Mouse (Mus musculus) ovary, postnatal 10 days (tissue): Measurements from ENCODE around the gene Ccdc194.

Experiments used
- DNase-seq: peaks from one replicate; pipeline ENCODE4 v3.0.0; 2022; ENCODE audit warnings: low spot score

The Ccdc194 gene

DNA sequence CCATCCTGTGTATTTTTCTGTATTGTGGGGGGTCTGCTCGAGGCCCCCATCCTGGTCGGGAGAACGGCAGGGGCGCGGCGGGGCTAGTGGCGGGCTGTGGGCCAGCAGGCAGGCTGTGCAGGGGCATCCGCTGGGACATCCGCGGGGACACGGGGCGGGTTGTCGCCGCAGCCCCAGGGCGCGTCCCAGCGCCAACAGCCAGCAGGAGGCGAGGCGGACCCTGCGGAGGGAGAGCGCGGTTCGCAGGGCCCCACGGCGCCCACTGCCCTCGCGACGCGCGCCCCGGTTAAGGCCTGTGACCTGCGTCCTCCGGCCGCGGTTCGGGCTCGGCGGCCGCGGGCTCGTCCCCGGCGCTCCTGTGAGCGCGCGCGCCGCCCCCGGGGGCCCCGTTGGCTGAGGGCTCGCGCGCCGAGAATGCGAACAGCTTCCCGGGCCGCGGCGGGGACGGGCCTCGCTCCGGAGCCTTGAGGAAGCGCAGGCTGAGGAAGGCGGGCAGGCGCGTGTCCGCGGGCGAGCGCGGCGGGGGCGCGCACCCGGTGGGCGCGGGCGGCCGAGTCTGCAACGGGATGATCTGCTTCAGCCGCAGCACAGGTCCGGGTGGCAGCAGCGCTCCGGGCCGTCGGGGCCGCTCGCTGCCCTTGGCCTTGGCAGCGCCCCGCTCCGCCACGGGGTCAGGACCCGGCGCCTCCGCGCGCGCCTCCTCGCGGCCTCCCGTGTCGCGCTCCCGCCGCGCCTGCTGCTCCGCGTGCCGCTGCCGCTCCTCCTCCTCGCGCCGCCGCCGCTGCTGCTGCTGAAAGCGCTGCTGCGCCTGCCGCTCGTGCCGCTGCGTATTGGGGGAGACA lies 49.2 kb downstream of the Ccdc194 start:
- DNase-seq, result peak; percentile 66

DNA sequence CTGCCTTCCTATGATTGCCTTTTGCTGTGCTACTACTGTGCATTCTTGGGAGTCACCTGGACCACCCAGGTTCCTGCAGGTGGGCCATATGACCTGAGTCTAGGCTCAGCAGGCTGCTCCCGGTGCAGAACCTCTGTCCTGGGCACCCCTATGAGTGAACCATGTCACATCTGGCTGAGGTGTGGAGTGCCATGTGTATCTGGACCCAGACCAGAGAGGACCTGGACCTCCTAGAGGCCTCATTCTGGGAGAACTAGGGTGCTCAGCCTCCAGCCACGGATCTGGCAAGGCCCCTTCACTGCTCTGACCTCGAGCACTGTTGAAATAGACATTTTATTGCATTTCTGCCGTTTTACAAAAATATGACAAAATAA lies 49.8 kb downstream of the Ccdc194 start:
- no peak for DNase-seq

- no peak for DNase-seq
Measured at GRCm38 (mm10) chr8:71474785-71475701, 50.5 kb downstream of the Ccdc194 start.

DNA sequence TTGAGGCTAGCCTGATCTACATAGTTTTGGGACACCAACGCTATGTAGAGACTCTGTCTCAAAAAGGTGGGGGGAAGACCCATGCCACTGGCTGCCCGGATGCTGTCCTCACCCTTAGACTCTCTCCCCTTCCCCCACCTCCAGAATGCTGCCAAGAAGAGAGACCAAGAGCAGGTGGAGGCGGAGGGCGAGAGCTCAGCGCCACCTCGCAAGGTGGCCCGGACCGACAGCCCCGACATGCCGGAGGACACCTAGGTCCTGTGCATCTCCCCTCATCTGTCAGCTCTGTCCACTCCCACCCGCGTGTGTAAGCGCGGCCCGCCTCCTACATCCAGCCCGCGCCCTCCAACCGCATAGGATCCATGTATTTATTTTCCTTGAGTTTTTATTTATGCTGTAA lies 51.2 kb downstream of the Ccdc194 start:
- DNase-seq, result no peak

DNA sequence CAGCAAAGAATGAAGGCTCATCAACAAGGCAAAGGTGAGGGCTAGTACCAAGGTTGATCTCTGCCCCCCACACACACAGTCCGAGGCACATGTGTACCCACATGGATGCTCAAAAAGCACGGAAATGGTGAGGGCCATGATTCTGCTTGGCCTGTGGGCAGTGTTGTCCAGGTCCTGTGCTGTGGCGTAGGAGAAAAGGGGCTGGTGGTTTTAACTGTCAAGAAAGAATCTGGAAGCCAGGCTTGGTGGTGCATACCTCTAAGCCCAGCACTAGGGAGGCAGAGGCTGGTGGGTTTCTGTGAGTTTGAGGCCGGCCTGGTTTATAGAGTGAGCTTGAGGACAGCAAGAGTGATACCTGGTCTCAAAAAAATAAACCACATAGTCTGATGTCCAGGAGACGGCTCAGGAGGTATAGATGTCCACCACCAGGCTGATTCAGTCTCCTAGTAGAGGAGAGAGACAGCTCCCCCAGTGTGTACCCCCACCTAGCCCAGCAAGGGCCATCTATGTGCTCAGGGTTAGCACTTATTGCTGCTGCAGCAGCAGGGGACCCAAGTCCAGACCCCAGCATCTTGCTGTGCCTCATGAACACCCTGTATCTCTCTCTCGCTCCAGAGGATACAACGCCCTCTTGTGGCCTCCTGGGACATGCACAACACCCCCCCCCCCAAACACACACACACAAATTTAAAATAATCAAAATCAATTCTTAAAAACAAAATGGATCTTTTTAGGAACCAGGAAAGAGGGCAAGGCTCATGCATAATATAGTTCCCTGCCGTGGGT lies 52.7 kb downstream of the Ccdc194 start:
- DNase-seq, result no peak

- no peak for DNase-seq
Measured at GRCm38 (mm10) chr8:71471861-71472260, 53.6 kb downstream of the Ccdc194 start.

- DNase-seq, result no peak
Measured at GRCm38 (mm10) chr8:71470913-71471255, 54.6 kb downstream of the Ccdc194 start.

DNA sequence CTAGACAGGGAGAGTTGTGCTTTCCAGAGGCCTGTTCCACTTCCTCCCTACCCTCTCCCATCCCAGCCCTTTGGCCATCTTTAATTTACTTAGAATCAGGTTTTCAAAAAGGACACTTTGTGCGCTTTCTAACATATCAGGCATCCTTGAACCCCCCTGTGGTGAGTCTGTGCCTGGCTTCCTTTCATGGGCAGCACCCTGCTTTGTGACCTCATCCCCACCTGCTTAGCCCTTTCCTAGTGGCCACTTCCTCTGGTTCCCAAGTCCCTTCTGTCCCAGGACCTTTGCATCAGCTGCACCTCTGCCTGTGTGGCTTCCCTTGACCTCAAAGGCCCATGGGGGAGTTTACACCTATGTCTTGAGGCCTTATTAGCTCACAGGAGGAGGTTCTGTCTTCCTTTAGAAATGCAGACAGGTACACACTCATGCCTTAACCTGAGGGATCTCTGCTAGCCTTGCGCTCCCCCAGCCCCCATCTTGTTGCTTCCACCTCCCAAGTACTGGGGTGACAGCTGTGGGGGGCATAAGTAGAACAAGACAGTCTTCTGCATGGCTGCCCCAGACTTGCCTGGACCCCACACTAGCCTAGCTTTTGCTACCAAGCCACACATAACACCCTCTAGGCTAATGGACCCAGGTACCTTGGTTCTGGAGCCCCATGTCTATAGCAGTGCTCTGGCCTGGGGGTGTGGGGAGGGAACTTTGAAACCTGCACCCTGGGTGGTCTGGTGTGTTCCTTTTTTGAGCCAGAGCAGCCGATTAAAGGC lies 55.2 kb downstream of the Ccdc194 start:
- no peak for DNase-seq
